Mouse (Mus musculus) heart, adult 9 months (tissue): ENCODE results near the gene Slc35e4.
"Not testable (repeated sequence)": the region's sequence is repeated elsewhere in the genome, so short reads cannot be mapped to it uniquely, and the experiment has no call there.

Source experiments
- DNase-seq, 2 experiments: peaks; one replicate each; pipeline ENCODE4 v3.0.0; 2022; ENCODE audit warnings: low spot score in 2 of 2

The Slc35e4 gene

GRCm38 (mm10) chr11:3914109-3914840 lies at the start of gene Slc35e4:
Slc35e4 (minus strand) TSS chr11:3914664.
- peak; percentile 74 to 78 for DNase-seq

GRCm38 (mm10) chr11:3963610-3964415 lies 49.3 kb upstream of the Slc35e4 start, which contains the start of gene Pes1:
Pes1 (plus strand) TSS chr11:3963975.
- peak; percentile 82 to 92 for DNase-seq

- no peak for DNase-seq
Measured at GRCm38 (mm10) chr11:3963155-3963554, 48.7 kb upstream of the Slc35e4 start.

GRCm38 (mm10) chr11:3961761-3962160 lies 47.3 kb upstream of the Slc35e4 start:
- DNase-seq, result no peak

- no peak for DNase-seq
Measured at GRCm38 (mm10) chr11:3960901-3961300, 46.4 kb upstream of the Slc35e4 start.

GRCm38 (mm10) chr11:3955371-3955770 lies 40.9 kb upstream of the Slc35e4 start:
- DNase-seq, result not testable (repeated sequence)

GRCm38 (mm10) chr11:3954876-3955275 lies 40.4 kb upstream of the Slc35e4 start:
- not testable (repeated sequence) for DNase-seq

- DNase-seq, result no peak
Measured at GRCm38 (mm10) chr11:3946386-3946785, 31.9 kb upstream of the Slc35e4 start.

- no peak for DNase-seq
Measured at GRCm38 (mm10) chr11:3941371-3941770, 26.9 kb upstream of the Slc35e4 start.

- no peak for DNase-seq
Measured at GRCm38 (mm10) chr11:3937321-3937874, 22.9 kb upstream of the Slc35e4 start.

- DNase-seq, result no peak
Measured at GRCm38 (mm10) chr11:3936318-3936717, 21.9 kb upstream of the Slc35e4 start.

GRCm38 (mm10) chr11:3935135-3935534 lies 20.7 kb upstream of the Slc35e4 start:
- DNase-seq, result no peak

GRCm38 (mm10) chr11:3933756-3934285 lies 19.4 kb upstream of the Slc35e4 start:
- no peak for DNase-seq

GRCm38 (mm10) chr11:3931511-3932211 lies 17.2 kb upstream of the Slc35e4 start, which contains the start of gene Tcn2:
Tcn2 (minus strand) TSS chr11:3932159.
- peak; percentile 93 for DNase-seq

- no peak for DNase-seq
Measured at GRCm38 (mm10) chr11:3930931-3931330, 16.5 kb upstream of the Slc35e4 start.

GRCm38 (mm10) chr11:3930019-3930418 lies 15.6 kb upstream of the Slc35e4 start:
- DNase-seq, result no peak

- DNase-seq, result no peak
Measured at GRCm38 (mm10) chr11:3925916-3926315, 11.5 kb upstream of the Slc35e4 start.

GRCm38 (mm10) chr11:3922731-3923130 lies 8.3 kb upstream of the Slc35e4 start:
- DNase-seq, result no peak

GRCm38 (mm10) chr11:3922115-3922514 lies 7.7 kb upstream of the Slc35e4 start:
- no peak for DNase-seq

GRCm38 (mm10) chr11:3921281-3921850 lies 6.9 kb upstream of the Slc35e4 start:
- DNase-seq, result peak in 1 of 2 experiments; percentile 23

- no peak for DNase-seq
Measured at GRCm38 (mm10) chr11:3920476-3920875, 6.0 kb upstream of the Slc35e4 start.
